Comparison of ENCODE assay signal across 8 mouse cellular contexts in genomic region chr14:32683982-32684734, GRCm38 (mm10). TPM values are rescaled to one million over a fixed set of nuclear protein-coding genes. Genes with fewer than 3 reads are reported as not detected.
A peak's percentile ranks its signal among the peaks of the same experiment; 100 is the strongest.
DNase-seq lines count a peak whose midpoint lies in the region; ATAC-seq and TF ChIP-seq lines count a peak whose summit lies in the region.

No protein-coding gene starts in this region.

- peak overlapping the region; percentile 24 for H3K4me2 ChIP-seq in lung, embryonic 15.5 days
- no peak overlapping the region for H3K4me2 ChIP-seq in lung, postnatal 0 days (replicated peaks; ENCODE audit: low read depth, low read length)

- no peak for TF ChIP-seq EP300 in lung, postnatal 0 days (IDR thresholded peaks at IDR 0.05)

- no peak overlapping the region for H3K27ac ChIP-seq in lung, embryonic 15.5 days
- no peak overlapping the region for H3K27ac ChIP-seq in lung, postnatal 0 days (ENCODE audit: low read length)
- no peak overlapping the region for H3K27ac ChIP-seq in kidney, adult 2 months (ENCODE audit: insufficient read depth, low read depth, low read length)

- no peaks in the 10 kb centered on the region for H3K27me3 ChIP-seq in lung, embryonic 15.5 days
- H3K27me3 ChIP-seq in lung, postnatal 0 days (replicated peaks; ENCODE audit: insufficient read depth, low read length): no peaks in the 10 kb centered on the region
- no peaks in the 10 kb centered on the region for H3K27me3 ChIP-seq in kidney, adult 2 months (replicated peaks; ENCODE audit: control insufficient read depth, insufficient read depth, low read length)

- DNase-seq in cerebellum, adult 11 months: peak; percentile 6
- no peak for DNase-seq in cerebellum, adult 11-12 months
- no peak for DNase-seq in lung, postnatal 0 days (ENCODE audit: low spot score)
- peak; percentile 52 for DNase-seq in kidney, adult 2 months
- peak; percentile 21 for DNase-seq in right cerebral cortex, postnatal 14 days
- no peak for DNase-seq in thymus, postnatal 0 days (ENCODE audit: low spot score)
- no peak for DNase-seq in gastrocnemius, postnatal 4 days (ENCODE audit: low spot score in 2 of 2)

- WGBS in lung, embryonic 15.5 days: 50% methylated on average over 19 of the region's 19 CpGs
- 57% methylated on average over 19 of the region's 19 CpGs for WGBS in lung, postnatal 0 days
- WGBS in kidney, adult 2 months: 47% methylated on average over 19 of the region's 19 CpGs

- no peak overlapping the region for H3K4me3 ChIP-seq in lung, embryonic 15.5 days
- no peak overlapping the region for H3K4me3 ChIP-seq in lung, postnatal 0 days (ENCODE audit: low read depth, low read length)
- no peak overlapping the region for H3K4me3 ChIP-seq in kidney, adult 2 months (ENCODE audit: insufficient read depth, low read depth, low read length)

- TF ChIP-seq POLR2A in kidney, adult 2 months (IDR thresholded peaks at IDR 0.05; ENCODE audit: low read depth, low read length): no peak

- H3K9me3 ChIP-seq in lung, embryonic 15.5 days: no peaks in the 10 kb centered on the region
- no peaks in the 10 kb centered on the region for H3K9me3 ChIP-seq in lung, postnatal 0 days (ENCODE audit: low read length)

- no peak for ATAC-seq in lung, embryonic 15.5 days (ENCODE audit: borderline replicate concordance, extremely low read depth, low FRiP score, low TSS enrichment)
- no peak for ATAC-seq in lung, postnatal 0 days

- no peaks in the 10 kb centered on the region for H3K36me3 ChIP-seq in lung, embryonic 15.5 days
- H3K36me3 ChIP-seq in lung, postnatal 0 days (ENCODE audit: insufficient read depth, low read length): no peaks in the 10 kb centered on the region
- H3K36me3 ChIP-seq in kidney, adult 2 months (ENCODE audit: control insufficient read depth, insufficient read depth, low read length): no peaks in the 10 kb centered on the region

- no peak for TF ChIP-seq CTCF in lung, postnatal 0 days (IDR thresholded peaks at IDR 0.05)
- TF ChIP-seq CTCF in kidney, adult 2 months (conservative IDR thresholded peaks at IDR 0.05; ENCODE audit: insufficient read depth, insufficient read length, low read depth, low read length): no peak

- H3K4me1 ChIP-seq in lung, embryonic 15.5 days: peaks cover 16% of the 10 kb centered on the region; the same call in 1 of the 2 replicates
- no peaks in the 10 kb centered on the region for H3K4me1 ChIP-seq in lung, postnatal 0 days (ENCODE audit: insufficient read depth, low read depth, low read length)
- H3K4me1 ChIP-seq in kidney, adult 2 months (ENCODE audit: control insufficient read depth, insufficient read depth, low read length): no peaks in the 10 kb centered on the region; the same call in 1 of the 2 replicates

- H3K9ac ChIP-seq in lung, embryonic 15.5 days: no peak overlapping the region
- H3K9ac ChIP-seq in lung, postnatal 0 days (replicated peaks; ENCODE audit: low read depth): no peak overlapping the region

RNA-seq across cellular contexts. Expression of gene 3425401B19Rik, which starts 0.9 kb away (rescaled TPM):
- 0.14 and 0.19 TPM in 2 replicates for polyA plus RNA-seq in lung, embryonic 15.5 days (2015; fragmentation: Nextera tagmentation; extraction: Ambion mirVana)
- polyA plus RNA-seq in lung, postnatal 0 days (2015; fragmentation: Nextera tagmentation; extraction: Ambion mirVana): 0.11 and 0.15 TPM in 2 replicates
- polyA plus RNA-seq in kidney, adult 2 months (2012; rRNA removed): 0.86 TPM in 1 of 2 replicates, not detected in the other
- polyA plus RNA-seq in thymus, postnatal 0 days (2015; fragmentation: Nextera tagmentation; extraction: Ambion mirVana): 0.06 TPM in 1 of 2 replicates, not detected in the other
- total RNA-seq in gastrocnemius, postnatal 4 days (2021): 100 to 1,000 TPM; 137 to 194 TPM

Comparison
In these comparisons a context has a peak if more than half of its experiments do, and no peak if none do; other contexts are left out.
1. DNase-seq: peak in cerebellum, adult 11 months (single experiment), kidney, adult 2 months (single experiment) and right cerebral cortex, postnatal 14 days (single experiment); none in cerebellum, adult 11-12 months (single experiment), lung, postnatal 0 days (single experiment), thymus, postnatal 0 days (single experiment) and gastrocnemius, postnatal 4 days (0 of 2).